Mouse (Mus musculus): ENCODE data around the gene Kmt5b. TPM values are rescaled to one million over a fixed set of nuclear protein-coding genes. Genes with fewer than 3 reads are reported as not detected.

Kmt5b gene
- polyA plus RNA-seq, 1 experiment from 2014 or later: 59.3 TPM

GRCm38 (mm10) chr19:3836791-3837190 lies 69.6 kb downstream of the Kmt5b start:
- no peaks in the 10 kb centered on the region for H3K9me3 ChIP-seq (replicated peaks)
- no peaks in the 10 kb centered on the region for H3K36me3 ChIP-seq
- H3K4me3 ChIP-seq: no peak overlapping the region
- no peaks in the 10 kb centered on the region for H3K4me1 ChIP-seq
- H3K9ac ChIP-seq: no peak overlapping the region
- no peak overlapping the region for H3K4me2 ChIP-seq (replicated peaks)
- no peak for ATAC-seq (ENCODE audit: low FRiP score)
- H3K27me3 ChIP-seq: no peaks in the 10 kb centered on the region
- 92% methylated on average over 9 of the region's 9 CpGs for WGBS
- no peak overlapping the region for H3K27ac ChIP-seq

GRCm38 (mm10) chr19:3838931-3839330 lies 71.7 kb downstream of the Kmt5b start:
- H3K36me3 ChIP-seq: no peaks in the 10 kb centered on the region
- WGBS: 80% methylated on average over 3 of the region's 3 CpGs
- ATAC-seq (ENCODE audit: low FRiP score): no peak
- no peak overlapping the region for H3K4me3 ChIP-seq
- no peaks in the 10 kb centered on the region for H3K4me1 ChIP-seq
- no peak overlapping the region for H3K27ac ChIP-seq
- no peak overlapping the region for H3K4me2 ChIP-seq (replicated peaks)
- H3K9me3 ChIP-seq (replicated peaks): no peaks in the 10 kb centered on the region
- H3K9ac ChIP-seq: no peak overlapping the region
- H3K27me3 ChIP-seq: no peaks in the 10 kb centered on the region

- Histone ChIP-seq H3K9me3 (replicated peaks) (no peaks in the 10 kb centered on the region), H3K4me1 (no peaks in the 10 kb centered on the region), H3K4me2 (replicated peaks) (no peak overlapping the region), H3K27me3 (no peaks in the 10 kb centered on the region), H3K9ac (no peak overlapping the region), H3K36me3 (no peaks in the 10 kb centered on the region), H3K27ac (no peak overlapping the region), H3K4me3 (no peak overlapping the region)
- whole genome bisulfite sequencing: 81% methylated on average over 2 of the region's 2 CpGs
- ATAC-seq (ENCODE audit: low FRiP score): no peak
Observed at GRCm38 (mm10) chr19:3839686-3840085, 72.5 kb downstream of the Kmt5b start.

GRCm38 (mm10) chr19:3840214-3840651 lies 73.0 kb downstream of the Kmt5b start:
- 57% methylated on average over 5 of the region's 5 CpGs for WGBS
- no peak for ATAC-seq (ENCODE audit: low FRiP score)
- no peaks in the 10 kb centered on the region for H3K36me3 ChIP-seq
- H3K27me3 ChIP-seq: no peaks in the 10 kb centered on the region
- H3K9ac ChIP-seq: no peak overlapping the region
- H3K4me3 ChIP-seq: no peak overlapping the region
- no peaks in the 10 kb centered on the region for H3K9me3 ChIP-seq (replicated peaks)
- H3K4me1 ChIP-seq: no peaks in the 10 kb centered on the region
- no peak overlapping the region for H3K4me2 ChIP-seq (replicated peaks)
- H3K27ac ChIP-seq: no peak overlapping the region

- Histone ChIP-seq H3K27me3 (no peaks in the 10 kb centered on the region), H3K4me2 (replicated peaks) (no peak overlapping the region), H3K4me1 (no peaks in the 10 kb centered on the region), H3K9me3 (replicated peaks) (no peaks in the 10 kb centered on the region), H3K9ac (no peak overlapping the region), H3K27ac (no peak overlapping the region), H3K4me3 (no peak overlapping the region), H3K36me3 (no peaks in the 10 kb centered on the region)
- ATAC-seq (ENCODE audit: low FRiP score): no peak
- 87% methylated on average over 5 of the region's 5 CpGs for WGBS
Observed at GRCm38 (mm10) chr19:3840685-3841084, 73.5 kb downstream of the Kmt5b start.

- Histone ChIP-seq H3K27me3 (no peaks in the 10 kb centered on the region), H3K4me2 (replicated peaks) (no peak overlapping the region), H3K4me3 (no peak overlapping the region), H3K9ac (no peak overlapping the region), H3K9me3 (replicated peaks) (no peaks in the 10 kb centered on the region), H3K36me3 (no peaks in the 10 kb centered on the region), H3K4me1 (no peaks in the 10 kb centered on the region), H3K27ac (no peak overlapping the region)
- WGBS: 47% methylated on average over 12 of the region's 12 CpGs
- ATAC-seq (ENCODE audit: low FRiP score): no peak
Observed at GRCm38 (mm10) chr19:3842359-3843148, 75.3 kb downstream of the Kmt5b start.

- 83% methylated on average over 2 of the region's 2 CpGs for WGBS
Observed at GRCm38 (mm10) chr19:3843629-3844028, 76.4 kb downstream of the Kmt5b start.

GRCm38 (mm10) chr19:3844836-3845235 lies 77.6 kb downstream of the Kmt5b start:
- ATAC-seq (ENCODE audit: low FRiP score): no peak
- H3K9ac ChIP-seq: no peak overlapping the region
- WGBS: 89% methylated on average over 1 of the region's 1 CpGs
- no peak overlapping the region for H3K4me3 ChIP-seq
- no peak overlapping the region for H3K4me2 ChIP-seq (replicated peaks)
- H3K9me3 ChIP-seq (replicated peaks): no peaks in the 10 kb centered on the region
- no peaks in the 10 kb centered on the region for H3K36me3 ChIP-seq
- H3K27ac ChIP-seq: no peak overlapping the region
- no peaks in the 10 kb centered on the region for H3K27me3 ChIP-seq
- no peaks in the 10 kb centered on the region for H3K4me1 ChIP-seq

More at GRCm38 (mm10) chr19:3843629-3844028, 76.4 kb downstream of the Kmt5b start:
- no peaks in the 10 kb centered on the region for H3K4me1 ChIP-seq
- H3K27ac ChIP-seq: no peak overlapping the region
- H3K27me3 ChIP-seq: no peaks in the 10 kb centered on the region
- H3K9me3 ChIP-seq (replicated peaks): no peaks in the 10 kb centered on the region
- H3K4me2 ChIP-seq (replicated peaks): no peak overlapping the region
- H3K4me3 ChIP-seq: no peak overlapping the region
- ATAC-seq (ENCODE audit: low FRiP score): no peak
- H3K9ac ChIP-seq: no peak overlapping the region
- H3K36me3 ChIP-seq: no peaks in the 10 kb centered on the region

GRCm38 (mm10) chr19:3845339-3845738 lies 78.1 kb downstream of the Kmt5b start:
- WGBS: 90% methylated on average over 11 of the region's 11 CpGs
- Histone ChIP-seq H3K9me3 (replicated peaks) (no peaks in the 10 kb centered on the region), H3K36me3 (no peaks in the 10 kb centered on the region), H3K9ac (no peak overlapping the region), H3K4me3 (no peak overlapping the region), H3K27me3 (no peaks in the 10 kb centered on the region), H3K4me2 (replicated peaks) (no peak overlapping the region), H3K4me1 (no peaks in the 10 kb centered on the region), H3K27ac (no peak overlapping the region)
- no peak for ATAC-seq (ENCODE audit: low FRiP score)

GRCm38 (mm10) chr19:3845803-3846406 lies 78.7 kb downstream of the Kmt5b start:
- H3K27me3 ChIP-seq: no peaks in the 10 kb centered on the region
- ATAC-seq (ENCODE audit: low FRiP score): no peak
- no peak overlapping the region for H3K4me3 ChIP-seq
- no peaks in the 10 kb centered on the region for H3K9me3 ChIP-seq (replicated peaks)
- H3K27ac ChIP-seq: no peak overlapping the region
- H3K4me1 ChIP-seq: peaks cover 4% of the 10 kb centered on the region
- 87% methylated on average over 1 of the region's 1 CpGs for WGBS
- H3K9ac ChIP-seq: no peak overlapping the region
- no peak overlapping the region for H3K4me2 ChIP-seq (replicated peaks)
- no peaks in the 10 kb centered on the region for H3K36me3 ChIP-seq

- Histone ChIP-seq H3K27me3 (no peaks in the 10 kb centered on the region), H3K36me3 (no peaks in the 10 kb centered on the region), H3K9ac (no peak overlapping the region), H3K4me2 (replicated peaks) (no peak overlapping the region), H3K4me3 (no peak overlapping the region), H3K4me1 (peaks cover 7% of the 10 kb centered on the region), H3K9me3 (replicated peaks) (no peaks in the 10 kb centered on the region), H3K27ac (no peak overlapping the region)
- 78% methylated on average over 10 of the region's 10 CpGs for WGBS
- no peak for ATAC-seq (ENCODE audit: low FRiP score)
Observed at GRCm38 (mm10) chr19:3846676-3847604, 79.7 kb downstream of the Kmt5b start.

- Histone ChIP-seq H3K27me3 (no peaks in the 10 kb centered on the region), H3K9me3 (replicated peaks) (no peaks in the 10 kb centered on the region), H3K4me3 (no peak overlapping the region), H3K36me3 (no peaks in the 10 kb centered on the region), H3K4me2 (replicated peaks) (no peak overlapping the region), H3K27ac (no peak overlapping the region), H3K4me1 (peaks cover 7% of the 10 kb centered on the region), H3K9ac (no peak overlapping the region)
- ATAC-seq (ENCODE audit: low FRiP score): no peak
- 88% methylated on average over 5 of the region's 5 CpGs for WGBS
Observed at GRCm38 (mm10) chr19:3847711-3848110, 80.5 kb downstream of the Kmt5b start.

Data from hindbrain, embryonic 12.5 days (tissue).